ENCODE assay signal across 8 mouse cellular contexts in genomic region chr5:32741377-32741776, GRCm38 (mm10). TPM values are rescaled to one million over a fixed set of nuclear protein-coding genes. Genes with fewer than 3 reads are reported as not detected.
A peak's percentile ranks its signal among the peaks of the same experiment; 100 is the strongest.
DNase-seq lines count a peak whose midpoint lies in the region; ATAC-seq and TF ChIP-seq lines count a peak whose summit lies in the region.
"Not testable (repeated sequence)": the region's sequence is repeated elsewhere in the genome, so short reads cannot be mapped to it uniquely, and the experiment has no call there.

No protein-coding gene starts in this region.

- H3K4me1 ChIP-seq in forebrain, embryonic 16.5 days (replicated peaks; ENCODE audit: control insufficient read depth, insufficient read depth, low read length), result peaks cover 10% of the 10 kb centered on the region
- H3K4me1 ChIP-seq in hindbrain, embryonic 10.5 days (replicated peaks), result peaks cover 36% of the 10 kb centered on the region

- peak overlapping the region; percentile 70 for H3K27ac ChIP-seq in forebrain, embryonic 16.5 days (ENCODE audit: low read length)
- H3K27ac ChIP-seq in hindbrain, embryonic 10.5 days, result peak overlapping the region; percentile 72
- peak overlapping the region; percentile 91 for H3K27ac ChIP-seq in left cerebral cortex, adult 2 months

- H3K36me3 ChIP-seq in forebrain, embryonic 16.5 days (ENCODE audit: control insufficient read depth, insufficient read depth), result not testable (repeated sequence)
- H3K36me3 ChIP-seq in hindbrain, embryonic 10.5 days, result peaks cover 23% of the 10 kb centered on the region

- peak; percentile 47 for DNase-seq in brain, embryonic 14.5 days (ENCODE audit: low read depth)
- DNase-seq in hindbrain, embryonic 10.5 days (ENCODE audit: low spot score), result not testable (repeated sequence)
- DNase-seq in layer of hippocampus, adult 18-20 months (ENCODE audit: low spot score in 2 of 2), result peak; percentile 78 to 88
- DNase-seq in left cerebral cortex, adult 2 months (ENCODE audit: extremely low spot score in 1 of 2, low spot score in 2 of 2), result peak; percentile 37 to 58
- DNase-seq in right cerebral cortex, postnatal 25 days, result peak; percentile 59

- H3K4me2 ChIP-seq in forebrain, embryonic 16.5 days (ENCODE audit: low read length), result not testable (repeated sequence)

- not testable (repeated sequence) for H3K9ac ChIP-seq in forebrain, embryonic 16.5 days (replicated peaks; ENCODE audit: low read depth, low read length)

- not testable (repeated sequence) for TF ChIP-seq CTCF in brain, embryonic 14.5 days (IDR thresholded peaks at IDR 0.05; ENCODE audit: borderline replicate concordance, extremely low read depth, insufficient read depth, insufficient read length); left cerebral cortex, adult 2 months (IDR thresholded peaks at IDR 0.05)

- not testable (repeated sequence) for TF ChIP-seq POLR2A in brain, embryonic 14.5 days (IDR thresholded peaks at IDR 0.05; ENCODE audit: borderline replicate concordance, extremely low read depth, insufficient read depth, insufficient read length, poor library complexity, severe bottlenecking)

- intact Hi-C loops in left cerebral cortex, adult 2 months (cut with DNase I), result loop anchor here (5.0 to 10.0 kb wide), 2 partner anchors 46 to 293 kb away; partner anchors contain the start of gene Pisd

- ATAC-seq in forebrain, embryonic 16.5 days, result peak; percentile 53
- ATAC-seq in megakaryocyte progenitor cell, adult 5-6 weeks (replicated peaks; ENCODE audit: poor library complexity), result peak; percentile 53
- peak; percentile 15 for ATAC-seq in monocyte, adult 5-6 weeks (replicated peaks; ENCODE audit: insufficient number of reproducible peaks, low FRiP score, low TSS enrichment, poor library complexity, severe bottlenecking)

- H3K27me3 ChIP-seq in forebrain, embryonic 16.5 days (replicated peaks; ENCODE audit: control insufficient read depth, insufficient read depth, low read length); hindbrain, embryonic 10.5 days (ENCODE audit: insufficient read depth, poor library complexity, severe bottlenecking): not testable (repeated sequence)

- H3K9me3 ChIP-seq in forebrain, embryonic 16.5 days (ENCODE audit: control insufficient read depth, low read length); hindbrain, embryonic 10.5 days: not testable (repeated sequence)

- WGBS in forebrain, embryonic 16.5 days, result 47% methylated on average over 4 of the region's 4 CpGs
- 78% methylated on average over 4 of the region's 4 CpGs for WGBS in hindbrain, embryonic 10.5 days

- not testable (repeated sequence) for H3K4me3 ChIP-seq in forebrain, embryonic 16.5 days (replicated peaks; ENCODE audit: low read length); hindbrain, embryonic 10.5 days; left cerebral cortex, adult 2 months

RNA-seq across cellular contexts. Expression of gene Pisd, which starts 44.1 kb away (rescaled TPM):
- 75.0 and 93.1 TPM in 2 replicates for polyA plus RNA-seq in brain, embryonic 14.5 days (2012; rRNA removed)
- polyA plus RNA-seq in forebrain, embryonic 16.5 days (2015; fragmentation: Nextera tagmentation; extraction: Ambion mirVana), result 105 and 106 TPM in 2 replicates
- 79.6 and 88.3 TPM in 2 replicates for polyA plus RNA-seq in hindbrain, embryonic 10.5 days (2016; fragmentation: Nextera tagmentation; extraction: Ambion mirVana)
- 10 to 100 TPM; 62.2 to 62.9 TPM for total RNA-seq in layer of hippocampus, adult 18-20 months (2021)
- 10 to 100 TPM; 63.6 to 64.3 TPM for total RNA-seq in left cerebral cortex, adult 2 months (2021)
- 32.3 and 33.8 TPM in 2 replicates for total RNA-seq in megakaryocyte progenitor cell, adult 5-6 weeks (2015)
- total RNA-seq in megakaryocyte progenitor cell, adult 5-6 weeks (2017), result 34.5 and 38.9 TPM in 2 replicates
- 60.8 to 66.8 TPM (median 63.1 TPM) in 3 replicates for total RNA-seq in monocyte, adult 5-6 weeks (2017)
